Mouse (Mus musculus) effector memory CD4-positive, alpha-beta T cell, adult 7 months (primary cell): ENCODE results near the gene Zfp574. TPM values are rescaled to one million over a fixed set of nuclear protein-coding genes. Genes with fewer than 3 reads are reported as not detected.

Experiments used
- polyA plus RNA-seq: library from polyadenylated mRNA; unstranded; fragments of 100-300 nt; shearing (Covaris generic); gene quantifications from one replicate; pipeline ENCODE4 v1.2.1, GENCODE M21; 2017

The Zfp574 gene
- polyA plus RNA-seq, result 35.2 TPM

DNA sequence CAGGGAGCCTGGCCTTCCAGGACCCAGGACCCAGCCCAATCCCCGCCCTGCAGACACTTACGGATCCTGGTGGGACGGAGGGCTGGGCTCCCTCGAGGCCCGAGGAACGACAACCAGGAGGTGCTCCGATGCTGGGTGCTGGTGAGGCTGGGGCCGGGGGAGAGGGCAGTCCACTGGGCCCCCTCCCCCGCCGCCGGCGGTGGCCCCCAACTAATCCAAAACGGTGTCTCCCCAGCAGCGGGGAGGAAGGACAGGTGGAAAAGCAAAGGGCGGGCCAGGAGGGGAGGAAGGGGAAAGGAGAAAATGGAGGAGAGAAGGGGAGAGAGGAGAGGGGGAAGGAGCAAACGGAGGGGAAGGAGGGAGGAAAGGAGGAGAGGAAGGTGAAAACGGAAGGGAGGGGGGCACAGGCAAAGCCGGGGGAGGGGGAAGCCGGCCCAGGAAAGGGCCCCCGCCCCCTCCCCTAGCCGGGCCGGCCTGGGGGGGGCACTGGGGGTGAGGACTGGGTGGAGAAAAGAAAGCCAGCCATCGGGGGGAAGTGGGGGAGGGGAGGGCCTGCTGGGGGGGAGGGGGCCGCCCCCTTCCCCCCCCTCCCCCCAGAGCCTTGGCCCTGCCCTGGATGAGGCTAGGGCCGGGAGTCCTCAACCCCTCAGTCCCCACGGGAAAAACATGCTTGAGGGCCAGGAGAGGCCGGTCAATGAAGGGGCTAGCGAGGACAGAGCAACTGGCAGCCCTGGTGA is at the start of gene Zfp574, which contains the start of gene Grik5:
Gene Zfp574 (plus strand): TSS at position 589 of the 737 bp plus-strand sequence.
Gene Grik5 (minus strand): TSS at position 368 of the 737 bp plus-strand sequence.

Other genes starting within 250 kb of the Zfp574 start
- 29.3 TPM for gene Gm9844, start 210.4 kb upstream of the Zfp574 start, polyA plus RNA-seq
- not detected for gene Lypd4, start 202.6 kb upstream of the Zfp574 start, polyA plus RNA-seq
- gene Dmrtc2, start 202.5 kb upstream of the Zfp574 start, polyA plus RNA-seq, result not detected
- gene Rps19, start 188.2 kb upstream of the Zfp574 start, polyA plus RNA-seq, result 5,321 TPM
- 0.35 TPM for gene Cd79a, start 175.2 kb upstream of the Zfp574 start, polyA plus RNA-seq
- 1,020 TPM for gene Arhgef1, start 169.7 kb upstream of the Zfp574 start, polyA plus RNA-seq
- not detected for gene Gm4881, start 128.1 kb upstream of the Zfp574 start, polyA plus RNA-seq
- gene Rabac1, start 99.8 kb upstream of the Zfp574 start, polyA plus RNA-seq, result 852 TPM
- gene Atp1a3, start 66.6 kb upstream of the Zfp574 start, polyA plus RNA-seq, result 5.0 TPM
- 1.6 TPM for gene Grik5, start 221 bp upstream of the Zfp574 start, polyA plus RNA-seq
- 51.5 TPM for gene Pou2f2, start 107.2 kb downstream of the Zfp574 start, polyA plus RNA-seq
- gene Dedd2, start 148.0 kb downstream of the Zfp574 start, polyA plus RNA-seq, result 119 TPM
- 0.99 TPM for gene Zfp526, start 148.9 kb downstream of the Zfp574 start, polyA plus RNA-seq
- 78.5 TPM for gene Gsk3a, start 165.3 kb downstream of the Zfp574 start, polyA plus RNA-seq
- 4.8 TPM for gene Erf, start 178.2 kb downstream of the Zfp574 start, polyA plus RNA-seq
- 32.6 TPM for gene Cic, start 195.1 kb downstream of the Zfp574 start, polyA plus RNA-seq
- 15.7 TPM for gene Pafah1b3, start 225.4 kb downstream of the Zfp574 start, polyA plus RNA-seq
- gene Prr19, start 228.8 kb downstream of the Zfp574 start, polyA plus RNA-seq, result not detected
- gene Tmem145, start 233.5 kb downstream of the Zfp574 start, polyA plus RNA-seq, result not detected
- gene Megf8, start 244.6 kb downstream of the Zfp574 start, polyA plus RNA-seq, result 0.20 TPM